Mouse (Mus musculus) spleen, adult 18-20 months (tissue): Measurements from ENCODE around the gene Gm20873.
"Not testable (repeated sequence)": the region's sequence is repeated elsewhere in the genome, so short reads cannot be mapped to it uniquely, and the experiment has no call there.

ENCODE experiments used
- DNase-seq, 2 experiments: peaks; one replicate each; pipeline ENCODE4 v3.0.0; 2022; ENCODE audit warnings: mixed read lengths in 2 of 2

The Gm20873 gene

DNA sequence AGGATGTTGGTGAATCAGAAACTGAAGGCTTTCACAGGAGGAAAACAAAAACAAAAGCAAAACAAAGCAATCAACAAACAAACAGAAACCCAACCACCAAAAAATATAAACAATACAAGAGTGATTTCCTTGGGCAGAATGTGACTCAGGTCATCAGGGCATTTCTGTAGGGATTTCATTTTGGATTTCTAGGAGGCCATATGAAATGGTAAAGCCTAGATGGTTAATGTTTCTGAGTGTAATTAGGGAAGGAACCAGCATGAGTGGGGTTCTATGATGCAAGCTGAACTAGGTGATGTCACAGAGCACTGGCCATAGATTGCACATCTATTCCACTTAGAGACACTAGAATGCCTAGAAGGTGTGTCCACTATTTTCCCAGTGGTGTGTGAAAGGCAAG, at the start of gene Gm20873:
Gm20873 (plus strand) TSS at position 301 of the 400 bp plus-strand sequence.
- DNase-seq = not testable (repeated sequence)

DNA sequence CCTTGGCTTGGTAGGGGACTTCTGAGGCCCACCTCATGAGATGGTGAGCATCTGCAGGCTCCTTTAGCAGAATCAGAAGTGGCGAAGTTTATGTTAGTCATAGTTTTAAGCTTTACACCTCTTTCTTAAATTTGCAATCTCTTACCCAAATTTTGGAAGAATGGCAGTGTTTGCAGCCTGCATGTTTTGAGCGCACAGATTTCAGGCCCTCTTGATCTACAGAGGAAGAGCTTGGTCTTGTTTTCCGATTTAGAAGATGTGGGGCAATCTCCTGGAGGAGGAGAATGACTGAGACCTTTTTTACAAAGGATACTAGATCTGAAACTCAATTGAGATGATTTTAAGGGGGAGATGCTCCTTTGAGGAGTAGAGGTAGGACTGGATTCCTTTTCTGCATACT, 29.0 kb upstream of the Gm20873 start, which contains the start of gene Gm21746:
Gm21746 (minus strand) TSS at position 101 of the 400 bp plus-strand sequence.
- DNase-seq = not testable (repeated sequence)
